Mouse (Mus musculus): Measurements from ENCODE around the gene Plxna1. TPM values are rescaled to one million over a fixed set of nuclear protein-coding genes. Genes with fewer than 3 reads are reported as not detected.
A peak's percentile ranks its signal among the peaks of the same experiment; 100 is the strongest.

Plxna1 gene
- total and polyA plus RNA-seq, 3 experiments: 7.2 to 25.8 TPM; not detected in 1

DNA sequence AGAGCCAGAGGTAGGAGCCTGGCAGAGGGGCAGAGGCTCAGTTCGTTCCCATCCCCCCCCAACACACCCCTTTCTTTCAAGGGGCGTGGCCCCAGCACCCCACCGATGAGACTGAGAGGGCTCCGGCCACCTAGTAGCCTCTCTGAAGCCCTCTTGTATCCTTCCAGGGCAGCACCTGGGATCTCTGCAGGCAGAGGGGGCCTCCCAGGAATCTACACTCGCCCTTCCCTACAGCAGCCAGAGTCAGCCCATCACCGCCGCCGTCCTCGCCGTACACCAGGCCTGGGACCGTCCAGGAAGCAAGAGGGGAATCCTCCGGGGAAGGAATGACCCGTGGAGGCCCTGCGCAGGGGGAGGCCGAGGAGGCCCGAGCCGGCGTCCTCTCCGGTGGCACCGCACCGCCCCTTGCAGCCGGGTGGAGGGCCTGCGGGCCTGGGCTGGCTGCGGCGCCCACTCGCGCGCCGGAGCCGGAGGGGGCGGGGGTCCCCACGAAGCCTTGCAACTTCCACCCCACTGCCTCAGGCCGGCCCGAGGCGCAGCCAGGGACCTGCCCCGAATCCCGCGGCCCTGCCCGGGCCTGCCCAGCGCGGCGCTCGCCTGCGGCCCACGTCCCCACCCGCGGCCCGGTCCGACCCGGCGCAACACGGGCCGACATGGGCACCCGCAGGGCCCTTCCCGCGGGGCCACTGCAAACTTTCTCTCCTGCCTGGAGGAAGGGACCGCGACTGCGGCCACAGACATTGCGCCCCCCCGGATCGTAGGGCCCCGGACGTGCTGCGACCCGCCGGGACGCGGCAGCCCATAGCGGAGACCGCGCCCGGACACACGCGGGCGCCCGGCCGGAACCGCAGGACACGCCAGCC, 771 bp downstream of the Plxna1 start:
- H3K27ac ChIP-seq (ENCODE audit: control insufficient read depth, low read depth, low read length): no peak overlapping the region
- no peaks in the 10 kb centered on the region for H3K27me3 ChIP-seq (ENCODE audit: control insufficient read depth in 1 of 2, insufficient read depth in 2 of 2, low read length in 2 of 2)
- no peak for TF ChIP-seq BHLHE40 (IDR thresholded peaks at IDR 0.05; ENCODE audit: borderline replicate concordance, low read depth, low read length)
- TF ChIP-seq MAZ (IDR thresholded peaks at IDR 0.05; ENCODE audit: low read depth, low read length): 0 out of 2 replicates have a peak, but pooled peaks have one; percentile 11
- TF ChIP-seq MAX (IDR thresholded peaks at IDR 0.05; ENCODE audit: low read length): no peak
- no peak for TF ChIP-seq ZC3H11A (IDR thresholded peaks at IDR 0.05; ENCODE audit: low read depth, low read length)
- TF ChIP-seq USF2 (IDR thresholded peaks at IDR 0.05; ENCODE audit: borderline replicate concordance in 1 of 2, insufficient read depth in 1 of 2, low read depth in 1 of 2, low read length in 2 of 2): no peak
- TF ChIP-seq UBTF (IDR thresholded peaks at IDR 0.05; ENCODE audit: borderline replicate concordance, insufficient read depth, low read depth, low read length): 0 out of 2 replicates have a peak, but pooled peaks have one; percentile 54
- no peak for TF ChIP-seq JUND (IDR thresholded peaks at IDR 0.05; ENCODE audit: low read depth, low read length)
- TF ChIP-seq TBP (IDR thresholded peaks at IDR 0.05; ENCODE audit: low read depth, low read length): no peak
- TF ChIP-seq CTCF (IDR thresholded peaks at IDR 0.05 in 2 of 3, conservative IDR thresholded peaks at IDR 0.05 in 1 of 3; ENCODE audit: control insufficient read depth in 1 of 3, insufficient read depth in 1 of 3, low read depth in 2 of 3, low read length in 3 of 3, poor library complexity in 1 of 3, severe bottlenecking in 1 of 3): no peak
- no peak for TF ChIP-seq ZNF384 (IDR thresholded peaks at IDR 0.05; ENCODE audit: low read depth, low read length)
- TF ChIP-seq HCFC1 (IDR thresholded peaks at IDR 0.05; ENCODE audit: low read depth, low read length): no peak
- no peak for TF ChIP-seq POLR2AphosphoS2 (IDR thresholded peaks at IDR 0.05; ENCODE audit: low read length)
- no peak for TF ChIP-seq ZMIZ1 (IDR thresholded peaks at IDR 0.05; ENCODE audit: low read depth, low read length)
- H3K9ac ChIP-seq (ENCODE audit: control insufficient read depth, low read depth, low read length, poor library complexity, severe bottlenecking): peak overlapping the region; percentile 89
- peaks cover 0 to 9% of the 10 kb centered on the region in 2 experiments; a peak in 1 of 4 replicates for H3K36me3 ChIP-seq (ENCODE audit: control insufficient read depth in 1 of 2, insufficient read depth in 2 of 2, low read length in 2 of 2)
- H3K9me3 ChIP-seq (replicated peaks; ENCODE audit: insufficient read depth, low read length): no peaks in the 10 kb centered on the region
- peak overlapping the region; percentile 73 to 97 for H3K4me3 ChIP-seq (ENCODE audit: control insufficient read depth in 1 of 2, insufficient read depth in 1 of 2, low read depth in 2 of 2, low read length in 2 of 2)
- H3K79me2 ChIP-seq (ENCODE audit: control insufficient read depth, insufficient read depth, low read length, poor library complexity): peaks cover 16% of the 10 kb centered on the region
- H3K4me1 ChIP-seq (ENCODE audit: control insufficient read depth in 1 of 2, insufficient read depth in 2 of 2, low read length in 2 of 2): peaks cover 0 to 34% of the 10 kb centered on the region in 2 experiments
- peak; percentile 44 for DNase-seq (ENCODE audit: low read depth, low spot score)

DNA sequence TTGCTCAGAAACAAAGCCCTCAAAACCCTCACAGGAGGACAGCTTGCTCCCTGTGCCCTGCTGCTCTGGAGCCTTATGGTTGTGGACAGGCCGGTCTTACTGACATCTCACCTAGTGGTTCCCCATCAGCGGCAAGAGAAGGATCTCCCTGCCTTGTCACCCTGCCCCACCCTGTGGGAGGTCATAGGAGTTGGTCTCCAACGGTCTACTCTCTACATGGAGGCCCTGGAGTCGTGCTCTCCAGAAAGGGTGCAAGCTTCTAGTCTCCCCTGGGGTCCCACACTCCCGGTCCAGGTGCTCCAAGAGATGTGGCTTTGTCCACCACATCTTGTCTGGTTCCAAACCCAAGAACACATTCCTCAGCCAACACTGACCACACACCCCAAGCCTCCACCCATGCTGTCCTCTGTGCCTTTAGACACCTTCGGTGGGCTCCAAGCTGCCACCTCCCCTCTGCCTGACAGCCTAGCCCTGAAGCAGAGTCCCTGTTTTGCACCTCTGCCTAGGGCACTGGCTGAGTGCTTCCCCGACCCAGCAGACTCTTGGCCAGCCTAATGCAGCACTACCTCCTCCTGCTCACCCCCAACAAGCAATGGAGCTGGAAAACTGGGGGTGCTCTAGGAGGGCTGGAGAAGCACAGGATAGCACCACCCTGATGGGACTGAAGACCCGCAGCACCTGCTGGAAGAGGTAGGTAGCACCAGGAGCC, 1.6 kb downstream of the Plxna1 start:
- Histone ChIP-seq H3K36me3 (ENCODE audit: control insufficient read depth in 1 of 2, insufficient read depth in 2 of 2, low read length in 2 of 2) (peaks cover 0 to 9% of the 10 kb centered on the region in 2 experiments; a peak in 1 of 4 replicates), H3K27me3 (ENCODE audit: control insufficient read depth in 1 of 2, insufficient read depth in 2 of 2, low read length in 2 of 2) (no peaks in the 10 kb centered on the region), H3K4me1 (ENCODE audit: control insufficient read depth in 1 of 2, insufficient read depth in 2 of 2, low read length in 2 of 2) (peaks cover 0 to 34% of the 10 kb centered on the region in 2 experiments), H3K27ac (ENCODE audit: control insufficient read depth, low read depth, low read length) (no peak overlapping the region), H3K4me3 (ENCODE audit: control insufficient read depth in 1 of 2, insufficient read depth in 1 of 2, low read depth in 2 of 2, low read length in 2 of 2) (peak overlapping the region; percentile 73 to 97), H3K79me2 (ENCODE audit: control insufficient read depth, insufficient read depth, low read length, poor library complexity) (peaks cover 16% of the 10 kb centered on the region), H3K9me3 (replicated peaks; ENCODE audit: insufficient read depth, low read length) (no peaks in the 10 kb centered on the region), H3K9ac (ENCODE audit: control insufficient read depth, low read depth, low read length, poor library complexity, severe bottlenecking) (peak overlapping the region; percentile 17; the same call in 1 of the 2 replicates)
- no peak for TF ChIP-seq ZKSCAN1 (IDR thresholded peaks at IDR 0.05; ENCODE audit: low read depth, low read length)
- no peak for TF ChIP-seq NELFE (IDR thresholded peaks at IDR 0.05; ENCODE audit: low read depth, low read length)
- TF ChIP-seq MAZ (IDR thresholded peaks at IDR 0.05; ENCODE audit: low read depth, low read length): 0 out of 2 replicates have a peak, but pooled peaks have one; percentile 36
- TF ChIP-seq ZMIZ1 (IDR thresholded peaks at IDR 0.05; ENCODE audit: low read depth, low read length): no peak
- no peak for TF ChIP-seq UBTF (IDR thresholded peaks at IDR 0.05; ENCODE audit: borderline replicate concordance, insufficient read depth, low read depth, low read length)
- no peak for TF ChIP-seq E2F4 (IDR thresholded peaks at IDR 0.05; ENCODE audit: borderline replicate concordance, low read depth, low read length)
- no peak for TF ChIP-seq SMC3 (IDR thresholded peaks at IDR 0.05; ENCODE audit: low read depth, low read length)
- no peak for TF ChIP-seq ELF1 (IDR thresholded peaks at IDR 0.05; ENCODE audit: low read depth, low read length)
- TF ChIP-seq ETS1 (IDR thresholded peaks at IDR 0.05; ENCODE audit: low read depth, low read length): no peak
- TF ChIP-seq MAX (IDR thresholded peaks at IDR 0.05; ENCODE audit: low read length): no peak
- TF ChIP-seq CTCF (IDR thresholded peaks at IDR 0.05 in 2 of 3, conservative IDR thresholded peaks at IDR 0.05 in 1 of 3; ENCODE audit: control insufficient read depth in 1 of 3, insufficient read depth in 1 of 3, low read depth in 2 of 3, low read length in 3 of 3, poor library complexity in 1 of 3, severe bottlenecking in 1 of 3): no peak
- TF ChIP-seq MXI1 (IDR thresholded peaks at IDR 0.05; ENCODE audit: low read depth, low read length): peak; percentile 27; the same call in 1 of the 2 replicates
- no peak for TF ChIP-seq ZC3H11A (IDR thresholded peaks at IDR 0.05; ENCODE audit: low read depth, low read length)
- no peak for TF ChIP-seq TBP (IDR thresholded peaks at IDR 0.05; ENCODE audit: low read depth, low read length)
- no peak for TF ChIP-seq POLR2A (IDR thresholded peaks at IDR 0.05; ENCODE audit: control insufficient read depth in 1 of 2, insufficient read depth in 1 of 2, low read depth in 1 of 2, low read length in 2 of 2, poor library complexity in 1 of 2)
- TF ChIP-seq ZNF384 (IDR thresholded peaks at IDR 0.05; ENCODE audit: low read depth, low read length): no peak
- DNase-seq (ENCODE audit: low read depth, low spot score): peak; percentile 49

Measured in MEL (cell line).